Mouse (Mus musculus) limb, embryonic 14.5 days (tissue): ENCODE results near the gene 6430531B16Rik. TPM values are rescaled to one million over a fixed set of nuclear protein-coding genes. Genes with fewer than 3 reads are reported as not detected.

ENCODE experiments used
- ATAC-seq: fragments of 200-750 bp; cut with Nextera tagmentation; 2 replicates; pipeline ENCODE4 v1.8.0; 2017; ENCODE audit warnings: low read depth, moderate number of reproducible peaks, moderate TSS enrichment; ENCODE audit not compliant: low FRiP score
- DNase-seq: peaks from one replicate; pipeline ENCODE4 v3.0.0-alpha.2; 2015; ENCODE audit warnings: low spot score
- H3K27ac ChIP-seq: fragments of 300-500 bp; sonication (generic); replicated peaks from 2 replicates; pipeline ENCODE4 v1.5.1; 2014; ENCODE audit warnings: low read depth, mild to moderate bottlenecking, low read length, moderate library complexity, mixed read lengths
- H3K27me3 ChIP-seq: fragments of 300-500 bp; sonication (generic); 2 replicates; pipeline ENCODE4 v1.6.1; 2014; ENCODE audit warnings: low read length, mixed read lengths; ENCODE audit not compliant: control insufficient read depth, insufficient read depth
- H3K36me3 ChIP-seq: fragments of 300-500 bp; sonication (generic); 2 replicates; pipeline ENCODE4 v1.6.1; 2014; ENCODE audit warnings: mild to moderate bottlenecking, low read length, moderate library complexity, mixed read lengths; ENCODE audit not compliant: control insufficient read depth, insufficient read depth
- H3K4me1 ChIP-seq: fragments of 300-500 bp; sonication (generic); 2 replicates; pipeline ENCODE4 v1.6.1; 2014; ENCODE audit warnings: antibody characterized with exemption, low read length, mixed read lengths; ENCODE audit not compliant: control insufficient read depth, insufficient read depth
- H3K4me2 ChIP-seq: fragments of 300-500 bp; sonication (generic); replicated peaks from 2 replicates; pipeline ENCODE4 v1.6.1; 2014; ENCODE audit warnings: low read depth, mild to moderate bottlenecking, low read length, moderate library complexity; ENCODE audit not compliant: severe bottlenecking
- H3K4me3 ChIP-seq: fragments of 300-500 bp; sonication (generic); replicated peaks from 2 replicates; pipeline ENCODE4 v1.5.1; 2014; ENCODE audit warnings: low read length
- H3K9ac ChIP-seq: fragments of 300-500 bp; sonication (generic); 2 replicates; pipeline ENCODE4 v1.6.1; 2014; ENCODE audit warnings: mild to moderate bottlenecking, low read depth, low read length, moderate library complexity; ENCODE audit not compliant: severe bottlenecking
- H3K9me3 ChIP-seq: fragments of 300-500 bp; sonication (generic); 2 replicates; pipeline ENCODE4 v1.6.1; 2016; ENCODE audit warnings: low read length; ENCODE audit not compliant: control insufficient read depth
- POLR2A ChIP-seq: fragments of 200-500 bp; IDR thresholded peaks from 2 replicates; pipeline ENCODE4 v1.8.0; 2012; ENCODE audit warnings: inconsistent platforms, mild to moderate bottlenecking, moderate library complexity, borderline replicate concordance; ENCODE audit not compliant: insufficient read depth, insufficient read length; ENCODE audit errors: extremely low read depth
- WGBS: fragments of 180-500 bp; shearing (Covaris S2); extraction: QIAGEN DNeasy Blood & Tissue Kit; methylation state at CpG from one replicate; pipeline ENCODE4 v1.1.7; 2014; 5-methylcytosine and 5-hydroxymethylcytosine counted together
- polyA plus RNA-seq, 2 experiments: library from polyadenylated mRNA; depleted of rRNA in 1 of 2; stranded (reverse) in 1 of 2; unstranded in 1 of 2; fragments of >200 nt; fragmentation: Nextera tagmentation in 1 of 2; extraction: Ambion mirVana in 1 of 2; gene quantifications; 2 replicates each; pipeline versions ENCODE4 v1.2.1 to v1.2.3; 2012 to 2014

The 6430531B16Rik gene
- polyA plus RNA-seq, 2 experiments = 0.08 TPM; not detected in 1

DNA sequence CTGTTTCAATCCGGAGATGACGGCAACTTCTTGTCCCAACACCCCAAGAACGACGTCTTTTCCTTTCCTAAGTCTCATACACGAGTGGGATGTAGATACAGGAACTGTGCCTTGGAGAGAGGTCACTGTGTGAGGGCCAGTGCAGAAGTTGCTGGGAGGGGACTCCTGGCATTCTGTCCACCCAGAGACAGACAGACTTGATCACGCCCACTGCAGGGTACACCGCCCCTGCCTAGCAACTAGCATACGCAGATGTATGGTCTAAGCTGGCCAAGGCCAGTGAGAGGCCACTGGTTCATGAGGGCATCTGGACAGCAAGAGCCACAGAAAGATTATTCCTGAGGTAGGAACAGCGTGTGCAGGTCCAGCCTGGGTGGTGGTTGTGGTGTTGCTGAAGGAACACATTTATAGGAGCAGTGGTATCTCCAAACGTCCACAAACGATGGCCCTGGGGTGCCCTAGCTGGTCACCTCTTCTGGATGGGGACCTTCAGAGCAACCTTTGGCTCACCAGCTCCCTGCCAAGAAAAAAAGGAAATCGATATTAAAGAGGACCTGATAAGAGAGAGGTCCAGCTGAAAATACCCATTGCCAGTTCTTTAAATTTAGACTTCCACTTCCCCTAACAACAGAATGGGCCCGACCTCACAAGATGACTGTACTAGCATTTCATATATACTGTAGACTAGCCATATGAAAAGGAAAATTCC is 610 bp upstream of the 6430531B16Rik start:
- DNase-seq = no peak
- Histone ChIP-seq H3K36me3 (no peaks in the 10 kb centered on the region), H3K4me2 (peak overlapping the region; percentile 82), H3K4me3 (peak overlapping the region; percentile 50), H3K4me1 (no peaks in the 10 kb centered on the region), H3K9me3 (no peaks in the 10 kb centered on the region), H3K27me3 (no peaks in the 10 kb centered on the region), H3K9ac (peak overlapping the region; percentile 13; the same call in 1 of the 2 replicates), H3K27ac (no peak overlapping the region)
- peak; percentile 45; the same call in 1 of the 2 replicates for ATAC-seq
- no peak for TF ChIP-seq POLR2A
- 35% methylated on average over 13 of the region's 13 CpGs for WGBS

DNA sequence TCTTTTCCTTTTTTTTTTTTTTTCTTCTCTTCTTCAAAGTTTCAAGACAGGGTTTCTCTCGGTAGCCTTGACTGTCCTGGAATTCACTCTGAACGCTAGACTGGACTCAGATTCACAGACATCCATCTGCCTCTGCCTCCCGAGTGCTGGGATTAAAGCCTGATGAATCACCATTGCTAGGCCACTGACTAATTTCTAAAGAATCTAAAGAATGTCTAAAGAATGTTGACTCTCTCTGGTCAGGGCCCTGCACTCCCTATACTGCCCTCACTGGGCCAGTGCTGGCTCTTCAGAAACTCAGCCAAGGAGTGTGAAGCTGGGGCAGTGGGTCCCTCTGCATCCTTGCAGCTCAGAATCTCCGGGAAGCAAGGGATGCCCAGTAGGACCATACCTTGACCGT is 3.1 kb downstream of the 6430531B16Rik start:
- DNase-seq = no peak
- H3K27ac ChIP-seq = no peak overlapping the region
- H3K4me1 ChIP-seq = no peaks in the 10 kb centered on the region
- ATAC-seq = no peak
- 47% methylated on average over 5 of the region's 5 CpGs for WGBS
- H3K9me3 ChIP-seq = no peaks in the 10 kb centered on the region
- H3K27me3 ChIP-seq = no peaks in the 10 kb centered on the region
- no peak for TF ChIP-seq POLR2A
- no peak overlapping the region for H3K4me3 ChIP-seq
- H3K9ac ChIP-seq = no peak overlapping the region
- no peak overlapping the region for H3K4me2 ChIP-seq
- H3K36me3 ChIP-seq = no peaks in the 10 kb centered on the region

- no peak for DNase-seq
- Histone ChIP-seq H3K4me1 (no peaks in the 10 kb centered on the region), H3K27ac (no peak overlapping the region), H3K9me3 (no peaks in the 10 kb centered on the region), H3K27me3 (no peaks in the 10 kb centered on the region), H3K36me3 (no peaks in the 10 kb centered on the region), H3K4me2 (no peak overlapping the region), H3K4me3 (no peak overlapping the region), H3K9ac (no peak overlapping the region)
- no peak for ATAC-seq
- TF ChIP-seq POLR2A = no peak
- WGBS = 85% methylated on average over 10 of the region's 10 CpGs
Observed at GRCm38 (mm10) chr7:139974307-139974706, 4.2 kb downstream of the 6430531B16Rik start.

DNA sequence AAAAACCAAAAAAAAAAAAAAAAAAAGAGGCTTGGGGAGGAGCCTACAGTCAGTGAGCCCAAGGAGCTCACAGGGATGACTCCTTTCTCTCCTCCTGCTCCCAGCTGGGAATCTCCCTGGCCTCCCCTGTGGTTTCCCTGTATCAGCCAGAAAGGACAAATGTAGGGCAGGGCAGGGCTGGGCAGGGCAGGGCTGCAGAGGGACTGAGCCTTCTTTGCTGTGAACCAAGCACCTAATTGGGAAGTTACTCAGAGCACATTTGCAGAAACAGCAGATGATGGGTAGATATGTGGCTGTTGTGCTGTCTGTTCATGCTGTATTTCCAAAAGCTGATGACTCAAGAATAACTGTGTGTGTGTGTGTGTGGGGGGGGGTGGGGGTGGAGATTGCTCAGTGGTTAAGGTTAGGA is 5.6 kb downstream of the 6430531B16Rik start:
- no peaks in the 10 kb centered on the region for H3K36me3 ChIP-seq
- no peak overlapping the region for H3K4me3 ChIP-seq
- H3K4me2 ChIP-seq = no peak overlapping the region
- ATAC-seq (no peak), DNase-seq (no peak)
- H3K4me1 ChIP-seq = no peaks in the 10 kb centered on the region
- TF ChIP-seq POLR2A = no peak
- no peak overlapping the region for H3K9ac ChIP-seq
- no peak overlapping the region for H3K27ac ChIP-seq
- H3K27me3 ChIP-seq = no peaks in the 10 kb centered on the region
- no peaks in the 10 kb centered on the region for H3K9me3 ChIP-seq

- H3K4me1 ChIP-seq = no peaks in the 10 kb centered on the region
- no peaks in the 10 kb centered on the region for H3K9me3 ChIP-seq
- DNase-seq (no peak), ATAC-seq (no peak)
- H3K4me3 ChIP-seq = no peak overlapping the region
- TF ChIP-seq POLR2A = no peak
- no peak overlapping the region for H3K9ac ChIP-seq
- no peaks in the 10 kb centered on the region for H3K27me3 ChIP-seq
- H3K4me2 ChIP-seq = no peak overlapping the region
- H3K27ac ChIP-seq = no peak overlapping the region
- H3K36me3 ChIP-seq = no peaks in the 10 kb centered on the region
- WGBS = 69% methylated on average over 6 of the region's 6 CpGs
Observed at GRCm38 (mm10) chr7:139971436-139971835, 7.1 kb downstream of the 6430531B16Rik start.
